Mouse (Mus musculus) cerebellum, adult 2 months (tissue): ENCODE measurements around the gene Serpine1.

Experiments used
- CTCF ChIP-seq: fragments of 200-500 bp; IDR thresholded peaks from 2 replicates; pipeline ENCODE4 v1.5.1; 2011; ENCODE audit warnings: low read depth, mild to moderate bottlenecking, control low read depth, low read length, moderate library complexity, borderline replicate concordance; ENCODE audit not compliant: insufficient read depth
- POLR2A ChIP-seq: fragments of 200-500 bp; IDR thresholded peaks from 2 replicates; pipeline ENCODE4 v1.6.1; 2011; ENCODE audit warnings: low read length, control low read depth, borderline replicate concordance; ENCODE audit not compliant: insufficient read depth

DNA sequence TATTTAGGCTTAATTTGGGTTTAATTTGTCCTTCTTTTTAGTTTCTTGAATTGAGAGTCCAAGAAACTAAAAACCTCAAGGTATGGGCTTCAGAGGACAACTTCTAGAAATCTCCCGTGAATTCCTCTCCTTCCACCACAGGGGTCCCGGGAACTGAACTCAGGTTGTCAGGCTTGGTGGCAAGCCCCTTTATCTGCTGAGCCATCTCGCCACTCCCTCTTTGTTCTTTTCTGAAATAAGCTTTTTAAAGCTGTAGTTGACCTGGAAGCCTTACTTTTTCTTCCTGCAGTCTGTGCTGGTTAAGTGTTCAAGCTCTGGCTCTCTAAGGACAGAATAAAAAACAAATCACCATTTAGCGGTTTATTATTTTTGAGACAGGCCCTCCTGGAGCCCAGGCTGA lies 46.8 kb upstream of the Serpine1 start:
- no peak for TF ChIP-seq CTCF
- TF ChIP-seq POLR2A, result no peak
